Mouse (Mus musculus) megakaryocyte, adult 5-6 weeks (primary cell): Measurements from ENCODE around the gene Hmg20a. TPM values are rescaled to one million over a fixed set of nuclear protein-coding genes. Genes with fewer than 3 reads are reported as not detected.

Source experiments
- ATAC-seq: 2 replicates; pipeline ENCODE4 v1.8.0; 2016; ENCODE audit warnings: mild to moderate bottlenecking, inconsistent platforms; ENCODE audit not compliant: poor library complexity, severe bottlenecking
- total RNA-seq, 2 experiments: library from RNA; stranded (forward) in 1 of 2; stranded (reverse) in 1 of 2; fragments of 153-499, 151-499 nt in 1 of 2; fragments of 221-1000, 200-1000 nt in 1 of 2; gene quantifications; 2 replicates each; pipeline versions ENCODE4 v1.2.3 to v1.2.4; 2015 to 2017

Gene Hmg20a
- total RNA-seq, 2 experiments from 2014 or later = 16.9 to 17.4 TPM

DNA sequence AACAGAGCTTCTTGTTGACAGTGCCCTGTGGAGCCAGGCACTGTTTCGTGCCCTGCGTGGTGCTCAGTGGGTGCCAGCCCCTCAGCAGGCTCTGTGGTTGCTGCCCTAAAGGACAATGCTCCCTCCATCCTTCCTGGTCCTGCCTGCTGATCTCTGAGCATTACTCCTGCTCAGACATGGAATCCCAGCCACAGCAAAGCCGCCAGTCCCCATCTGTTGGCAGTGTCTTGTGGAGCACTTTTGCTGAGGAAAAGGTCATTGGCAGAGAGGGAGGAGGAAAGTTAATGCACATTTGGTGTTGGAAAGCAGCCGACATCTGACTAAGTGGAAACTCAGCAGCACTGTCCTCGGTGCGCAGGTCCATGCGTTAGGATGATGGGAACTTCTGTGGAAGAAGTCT, 76.7 kb downstream of the Hmg20a start:
- ATAC-seq = no peak

DNA sequence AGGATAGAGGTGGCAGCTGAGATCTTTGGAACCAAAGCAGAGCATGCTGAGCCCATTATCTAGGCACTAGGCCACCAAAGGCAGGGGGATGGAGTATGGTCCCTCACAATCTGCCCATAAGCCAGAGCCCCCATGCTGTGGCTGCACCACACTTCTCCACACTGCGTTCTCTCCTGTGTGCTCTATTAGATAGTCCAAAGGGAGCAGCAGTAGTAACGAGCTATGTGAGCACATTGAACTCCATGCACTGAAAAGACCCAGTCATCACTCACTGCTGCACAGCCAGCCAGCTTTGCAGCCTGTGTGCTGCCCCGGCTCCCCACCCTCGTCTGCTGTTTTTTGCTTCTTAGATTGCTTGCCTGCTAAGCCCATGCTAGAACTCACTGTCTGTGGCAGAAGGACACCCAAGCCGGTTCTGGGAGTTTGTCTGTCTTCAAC, 77.4 kb downstream of the Hmg20a start:
- no peak for ATAC-seq

DNA sequence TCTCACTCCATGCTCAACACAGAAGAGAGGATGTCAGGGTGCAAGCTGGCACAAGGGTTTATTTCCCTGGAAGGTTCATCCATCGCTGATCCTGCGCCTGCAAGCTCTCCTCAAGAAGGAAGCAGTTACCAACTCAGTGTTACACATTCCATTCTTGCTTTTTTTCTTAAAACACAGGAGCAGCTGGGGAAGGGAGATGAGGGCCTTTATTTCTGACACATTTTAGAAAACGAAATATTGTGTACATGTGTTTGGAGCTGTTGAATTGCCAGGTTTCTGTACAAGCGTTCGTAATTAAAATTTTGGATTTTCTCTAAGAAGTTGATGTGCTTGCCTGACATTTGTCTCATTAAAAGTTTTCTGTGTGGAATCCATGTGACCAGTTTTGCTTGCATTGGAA, 78.2 kb downstream of the Hmg20a start:
- ATAC-seq = no peak

DNA sequence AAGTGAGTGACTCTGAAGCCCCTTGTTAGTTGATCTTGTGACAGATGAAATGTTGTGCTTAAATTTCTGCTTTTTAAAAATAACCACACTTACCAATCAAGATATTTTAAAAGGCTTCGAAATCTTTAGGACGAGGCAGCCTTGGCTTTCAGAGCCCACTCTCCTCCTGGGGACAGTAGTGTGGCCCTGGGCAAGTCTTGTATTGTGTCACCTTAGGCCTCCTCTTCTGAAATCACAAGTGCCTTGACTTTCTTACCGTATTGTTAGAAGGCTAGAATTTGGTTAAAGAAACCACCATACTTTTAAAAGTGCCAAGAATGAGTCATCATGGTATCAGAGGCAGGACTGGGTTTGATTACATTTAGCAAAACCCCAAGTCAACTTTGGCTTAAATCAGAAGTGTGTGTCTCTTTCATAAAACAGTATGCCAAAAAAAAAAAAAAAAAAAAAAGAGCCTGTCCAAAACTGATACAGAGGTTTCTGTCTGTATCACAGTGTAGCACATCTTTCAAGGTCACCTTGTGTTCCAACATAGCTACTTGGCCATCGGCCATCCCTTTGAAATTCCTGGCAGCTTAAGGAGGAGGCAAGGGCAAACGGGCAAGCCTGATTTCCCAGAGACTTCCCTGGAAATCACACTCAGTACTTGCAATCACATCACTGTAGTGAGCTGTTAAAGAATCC, 78.9 kb downstream of the Hmg20a start:
- ATAC-seq = no peak

- no peak for ATAC-seq
These were observed 81.1 kb downstream of the Hmg20a start for GRCm38 (mm10) chr9:56499324-56500067.

DNA sequence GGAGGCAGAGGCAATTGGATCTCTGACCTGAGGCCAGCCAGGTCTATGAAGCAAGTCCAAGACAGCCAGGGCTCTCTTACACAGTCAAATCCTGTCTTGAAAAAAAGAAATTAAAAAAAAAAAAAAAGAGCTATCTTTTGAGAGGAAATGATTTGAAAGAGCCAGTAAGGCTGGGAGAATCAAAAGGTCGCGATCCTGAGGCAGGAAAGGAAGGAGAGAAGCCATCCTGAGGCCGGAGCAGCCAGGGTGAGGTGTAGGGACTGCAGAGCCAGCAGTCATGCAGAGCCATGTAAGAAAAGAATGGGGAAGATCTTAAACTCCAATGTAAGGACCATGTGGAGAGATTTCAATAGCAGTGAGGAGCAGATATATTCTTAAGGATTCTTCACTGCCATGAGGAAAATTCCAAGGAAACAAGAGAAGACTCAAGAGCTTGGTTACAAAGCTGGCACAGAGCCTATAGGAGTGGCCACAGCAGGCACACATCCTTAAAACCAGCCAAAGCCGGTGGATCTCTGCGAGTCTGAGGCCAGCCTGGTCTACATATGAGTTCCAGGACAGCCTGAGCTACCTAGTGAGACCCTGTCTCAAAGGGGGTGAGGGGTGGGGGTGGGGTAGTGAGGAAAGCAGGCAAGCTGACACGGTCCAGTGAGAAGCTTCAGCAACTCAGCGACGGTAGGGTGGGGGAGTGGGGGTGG, 82.6 kb downstream of the Hmg20a start:
- no peak for ATAC-seq

- ATAC-seq = no peak
These were observed 83.5 kb downstream of the Hmg20a start for GRCm38 (mm10) chr9:56501721-56502542.

GRCm38 (mm10) chr9:56502543-56502971, 84.1 kb downstream of the Hmg20a start:
- ATAC-seq = no peak

GRCm38 (mm10) chr9:56503621-56504500, 85.5 kb downstream of the Hmg20a start:
- no peak for ATAC-seq

GRCm38 (mm10) chr9:56504511-56504910, 86.1 kb downstream of the Hmg20a start:
- ATAC-seq = no peak

- ATAC-seq = no peak
These were observed 86.8 kb downstream of the Hmg20a start for GRCm38 (mm10) chr9:56505083-56505792.

- ATAC-seq = peak; percentile 86
These were observed 87.7 kb downstream of the Hmg20a start for GRCm38 (mm10) chr9:56505793-56506755.

GRCm38 (mm10) chr9:56506931-56507681, 88.7 kb downstream of the Hmg20a start:
- ATAC-seq = peak; percentile 11; the same call in 1 of the 2 replicates

- no peak for ATAC-seq
These were observed 89.3 kb downstream of the Hmg20a start for GRCm38 (mm10) chr9:56507682-56508061.

DNA sequence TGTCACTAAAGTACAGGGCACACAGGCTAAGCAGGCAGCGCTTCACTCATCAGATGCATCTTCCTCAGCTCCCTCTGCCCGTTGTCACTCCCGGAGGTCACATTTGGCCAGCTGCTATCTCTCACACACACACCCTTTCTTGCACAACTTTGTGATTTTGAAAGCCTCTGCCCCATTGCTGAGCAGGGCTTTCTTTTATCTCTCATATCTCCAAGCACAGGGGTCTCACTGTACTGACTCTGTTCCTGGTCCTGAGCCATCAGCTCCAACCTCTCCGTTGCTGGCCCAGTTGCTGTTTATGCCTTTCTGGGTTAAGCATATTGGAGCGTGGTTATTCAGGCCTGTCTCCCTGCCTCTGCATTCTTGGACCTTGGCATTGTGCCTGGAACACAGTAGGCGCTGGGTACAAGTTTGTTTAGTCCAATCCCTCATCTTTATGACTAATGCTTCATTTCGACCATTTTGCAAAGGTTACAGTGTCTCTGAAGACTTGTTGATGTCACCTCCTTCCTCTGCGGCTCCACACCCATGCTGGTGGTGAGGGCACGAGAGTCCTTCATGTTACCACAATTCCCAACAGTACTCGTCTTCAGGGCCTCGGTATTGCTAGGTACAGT, 90.5 kb downstream of the Hmg20a start:
- peak; percentile 23 for ATAC-seq

DNA sequence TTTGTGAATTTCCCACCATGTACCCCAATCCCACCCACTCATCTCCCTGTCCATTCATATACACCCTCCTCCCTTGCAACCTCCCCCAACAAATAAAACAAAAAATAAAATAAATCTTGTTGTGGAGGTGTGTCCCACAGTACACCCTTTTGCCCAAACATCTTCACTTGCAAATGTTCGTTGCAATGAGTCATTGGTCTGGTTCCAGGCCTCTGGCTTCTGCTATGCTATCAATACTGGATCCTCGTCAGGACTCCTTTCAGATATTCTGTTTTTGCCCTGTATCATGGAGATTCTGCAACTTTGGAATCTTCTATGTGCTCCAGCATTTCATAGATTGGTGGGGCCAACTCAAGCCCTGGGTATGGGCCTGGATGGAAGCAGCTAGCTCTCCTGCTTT, 91.9 kb downstream of the Hmg20a start:
- no peak for ATAC-seq

GRCm38 (mm10) chr9:56512486-56512885, 94.1 kb downstream of the Hmg20a start:
- no peak for ATAC-seq
